Mouse (Mus musculus): ENCODE data around the gene Sf3a2. TPM values are rescaled to one million over a fixed set of nuclear protein-coding genes. Genes with fewer than 3 reads are reported as not detected.

Gene Sf3a2
- polyA plus RNA-seq, 1 experiment = 93.1 TPM

DNA sequence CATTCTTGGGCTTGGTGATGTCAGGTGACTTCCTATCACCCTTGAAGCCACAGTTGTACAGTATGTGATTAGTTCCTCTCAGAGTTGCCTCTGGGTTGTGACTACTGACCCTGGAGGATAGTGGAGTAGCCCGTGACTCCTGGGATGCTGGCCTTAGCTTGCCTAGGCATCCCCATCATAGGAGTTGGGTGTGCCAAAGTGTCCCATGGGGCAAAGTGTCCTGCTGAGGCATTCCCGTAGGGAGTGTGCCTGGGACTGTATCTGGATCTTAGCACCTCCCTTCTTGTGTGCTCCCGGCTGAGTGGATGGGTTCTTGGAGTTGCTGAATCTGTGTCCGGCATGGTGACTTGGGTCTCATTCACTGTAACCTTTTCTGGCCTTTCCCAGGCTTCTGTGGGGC lies 23.0 kb upstream of the Sf3a2 start:
- H3K4me2 ChIP-seq (ENCODE audit: low read depth) = no peak overlapping the region
- no peak overlapping the region for H3K4me3 ChIP-seq
- H3K27me3 ChIP-seq (ENCODE audit: control insufficient read depth, insufficient read depth, insufficient read length) = no peaks in the 10 kb centered on the region
- H3K36me3 ChIP-seq (ENCODE audit: control insufficient read depth, insufficient read depth) = peaks cover 37% of the 10 kb centered on the region
- H3ac ChIP-seq (ENCODE audit: control insufficient read depth, insufficient read length) = no peak overlapping the region
- TF ChIP-seq REST (IDR thresholded peaks at IDR 0.05; ENCODE audit: insufficient read depth, insufficient read length) (no peak), MAX (IDR thresholded peaks at IDR 0.05; ENCODE audit: low read depth) (no peak), MYOD1 (IDR thresholded peaks at IDR 0.05; ENCODE audit: control insufficient read depth in 1 of 3, insufficient read length in 2 of 3, low read depth in 2 of 3) (no peak), SRF (IDR thresholded peaks at IDR 0.05; ENCODE audit: control insufficient read depth, insufficient read length, low read depth) (no peak), TCF3 (IDR thresholded peaks at IDR 0.05; ENCODE audit: insufficient read length, low read depth) (no peak), USF1 (IDR thresholded peaks at IDR 0.05; ENCODE audit: low read depth) (no peak), CEBPB (IDR thresholded peaks at IDR 0.05; ENCODE audit: insufficient read depth, poor library complexity, severe bottlenecking) (no peak), POLR2A (IDR thresholded peaks at IDR 0.05; ENCODE audit: insufficient read length, low read depth) (no peak)
- no peaks in the 10 kb centered on the region for H3K79me2 ChIP-seq (ENCODE audit: control insufficient read depth, insufficient read depth)

DNA sequence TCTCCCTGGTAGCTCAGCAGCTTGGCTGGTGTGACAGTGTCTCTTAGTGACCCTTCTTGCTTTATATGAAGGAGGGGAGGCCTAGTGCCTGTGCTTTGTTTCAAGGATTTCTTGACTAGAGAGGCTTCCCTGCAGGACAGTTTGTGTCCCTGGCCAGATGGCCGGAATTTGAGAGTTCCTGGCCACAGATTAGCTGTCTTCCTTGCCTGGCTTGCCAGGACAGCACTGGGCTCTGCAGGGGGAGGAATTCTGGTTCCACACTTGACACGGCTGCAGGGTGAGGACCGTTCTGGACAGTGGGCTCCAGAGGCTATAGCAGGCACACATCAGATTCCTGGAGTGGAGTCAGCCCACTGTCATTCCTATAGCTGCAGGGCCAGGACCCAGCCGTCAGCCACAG lies 22.3 kb upstream of the Sf3a2 start:
- no peak for TF ChIP-seq MYOG (IDR thresholded peaks at IDR 0.05; ENCODE audit: control insufficient read depth in 1 of 3, insufficient read depth in 1 of 3, insufficient read length in 2 of 3, low read depth in 2 of 3)
- TF ChIP-seq E2F4 (IDR thresholded peaks at IDR 0.05; ENCODE audit: insufficient read depth) = no peak
- no peak for TF ChIP-seq SRF (IDR thresholded peaks at IDR 0.05; ENCODE audit: control insufficient read depth, insufficient read length, low read depth)
- TF ChIP-seq TCF12 (IDR thresholded peaks at IDR 0.05; ENCODE audit: insufficient read depth, poor library complexity, severe bottlenecking) = no peak
- no peak for TF ChIP-seq USF1 (IDR thresholded peaks at IDR 0.05; ENCODE audit: low read depth)
- Histone ChIP-seq H3K36me3 (ENCODE audit: control insufficient read depth, insufficient read depth) (peaks cover 40% of the 10 kb centered on the region), H3K4me3 (no peak overlapping the region), H3K79me2 (ENCODE audit: control insufficient read depth, insufficient read depth) (no peaks in the 10 kb centered on the region), H3K27me3 (ENCODE audit: control insufficient read depth, insufficient read depth, insufficient read length) (no peaks in the 10 kb centered on the region), H3K4me2 (ENCODE audit: low read depth) (no peak overlapping the region), H3ac (ENCODE audit: control insufficient read depth, insufficient read length) (no peak overlapping the region)

DNA sequence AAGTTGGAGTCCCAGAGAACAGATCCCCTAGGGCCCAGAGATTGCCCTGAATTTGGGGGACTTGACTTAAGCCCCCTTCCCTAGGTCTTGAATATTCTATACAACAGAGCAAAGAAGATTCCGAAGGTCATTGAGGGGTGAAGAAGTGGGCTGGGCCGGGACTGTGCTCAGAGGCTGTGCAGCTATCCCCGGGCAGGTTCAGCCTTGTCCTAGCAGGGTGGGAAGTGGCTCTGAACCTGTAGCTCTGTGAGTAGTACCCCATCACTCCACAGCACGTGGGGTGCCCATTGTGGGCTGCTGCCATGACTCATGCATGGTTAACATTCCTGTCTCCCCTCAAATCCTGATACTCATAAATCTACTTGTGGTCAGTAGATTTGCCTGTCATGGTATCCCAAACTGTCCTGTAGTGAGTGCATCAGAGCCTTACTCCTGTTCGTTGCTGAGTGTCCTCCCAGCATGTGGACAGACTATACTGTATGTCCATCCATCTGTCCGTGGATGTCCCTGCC lies 21.6 kb upstream of the Sf3a2 start:
- no peak overlapping the region for H3ac ChIP-seq (ENCODE audit: control insufficient read depth, insufficient read length)
- no peaks in the 10 kb centered on the region for H3K27me3 ChIP-seq (ENCODE audit: control insufficient read depth, insufficient read depth, insufficient read length)
- peaks cover 43% of the 10 kb centered on the region for H3K36me3 ChIP-seq (ENCODE audit: control insufficient read depth, insufficient read depth)
- no peak overlapping the region for H3K4me2 ChIP-seq (ENCODE audit: low read depth)
- no peaks in the 10 kb centered on the region for H3K79me2 ChIP-seq (ENCODE audit: control insufficient read depth, insufficient read depth)
- TF ChIP-seq POLR2A (IDR thresholded peaks at IDR 0.05; ENCODE audit: insufficient read length, low read depth) = no peak
- no peak overlapping the region for H3K4me3 ChIP-seq

DNA sequence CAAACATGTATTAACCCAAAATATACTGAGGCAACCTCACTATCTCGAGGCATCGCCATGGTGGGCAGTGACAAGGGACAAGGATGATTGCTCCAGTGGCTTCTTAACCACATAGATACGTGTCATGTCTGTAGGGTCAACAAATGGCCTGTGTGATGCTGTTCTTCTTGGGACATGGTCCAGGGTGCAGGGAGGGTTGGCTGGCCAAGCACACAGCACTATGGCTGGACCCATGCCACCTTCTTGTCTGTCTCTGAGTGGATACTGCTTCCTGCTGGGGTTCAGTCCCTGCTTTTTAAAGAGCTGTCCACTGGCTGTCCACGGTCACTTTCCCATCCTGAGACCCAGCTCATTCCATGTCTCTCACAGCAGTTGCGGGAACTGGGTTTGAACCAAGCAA lies 20.9 kb upstream of the Sf3a2 start:
- H3K79me2 ChIP-seq (ENCODE audit: control insufficient read depth, insufficient read depth) = no peaks in the 10 kb centered on the region
- TF ChIP-seq POLR2A (IDR thresholded peaks at IDR 0.05; ENCODE audit: insufficient read length, low read depth) (no peak), SRF (IDR thresholded peaks at IDR 0.05; ENCODE audit: control insufficient read depth, insufficient read length, low read depth) (no peak), CEBPB (IDR thresholded peaks at IDR 0.05; ENCODE audit: insufficient read depth, poor library complexity, severe bottlenecking) (no peak), E2F4 (IDR thresholded peaks at IDR 0.05; ENCODE audit: insufficient read depth) (no peak), TCF3 (IDR thresholded peaks at IDR 0.05; ENCODE audit: insufficient read length, low read depth) (no peak), MYOD1 (IDR thresholded peaks at IDR 0.05; ENCODE audit: control insufficient read depth in 1 of 3, insufficient read length in 2 of 3, low read depth in 2 of 3) (no peak), USF1 (IDR thresholded peaks at IDR 0.05; ENCODE audit: low read depth) (no peak), MAX (IDR thresholded peaks at IDR 0.05; ENCODE audit: low read depth) (no peak), MYOG (IDR thresholded peaks at IDR 0.05; ENCODE audit: control insufficient read depth in 1 of 3, insufficient read depth in 1 of 3, insufficient read length in 2 of 3, low read depth in 2 of 3) (no peak), POLR2AphosphoS2 (IDR thresholded peaks at IDR 0.05; ENCODE audit: insufficient read length, low read depth) (no peak), REST (IDR thresholded peaks at IDR 0.05; ENCODE audit: insufficient read depth, insufficient read length) (no peak), TCF12 (IDR thresholded peaks at IDR 0.05; ENCODE audit: insufficient read depth, poor library complexity, severe bottlenecking) (no peak)
- H3K27me3 ChIP-seq (ENCODE audit: control insufficient read depth, insufficient read depth, insufficient read length) = no peaks in the 10 kb centered on the region
- H3K4me2 ChIP-seq (ENCODE audit: low read depth) = no peak overlapping the region
- no peak overlapping the region for H3K4me3 ChIP-seq
- no peak overlapping the region for H3ac ChIP-seq (ENCODE audit: control insufficient read depth, insufficient read length)
- H3K36me3 ChIP-seq (ENCODE audit: control insufficient read depth, insufficient read depth) = peaks cover 48% of the 10 kb centered on the region

DNA sequence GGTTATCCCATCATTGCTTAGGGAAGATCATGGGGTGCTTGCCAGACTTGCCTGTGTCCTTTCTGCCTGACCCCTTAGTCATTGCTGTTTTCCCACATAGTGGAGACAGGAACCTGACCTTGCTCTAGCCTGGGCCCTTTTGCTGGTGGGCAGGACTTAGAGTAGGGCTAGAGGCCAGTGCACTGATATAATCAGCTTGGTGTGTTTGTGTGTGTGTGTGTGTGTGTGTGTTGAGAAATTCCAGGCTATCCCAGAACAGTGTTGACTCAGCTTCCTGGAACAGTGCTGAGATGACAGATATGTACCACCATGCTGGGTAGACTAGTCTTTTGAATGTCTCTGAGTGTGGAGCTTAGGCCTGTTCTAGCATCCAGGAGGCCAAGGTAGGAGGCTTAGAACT lies 18.4 kb upstream of the Sf3a2 start:
- TF ChIP-seq POLR2AphosphoS2 (IDR thresholded peaks at IDR 0.05; ENCODE audit: insufficient read length, low read depth) (no peak), REST (IDR thresholded peaks at IDR 0.05; ENCODE audit: insufficient read depth, insufficient read length) (no peak), CEBPB (IDR thresholded peaks at IDR 0.05; ENCODE audit: insufficient read depth, poor library complexity, severe bottlenecking) (no peak), POLR2A (IDR thresholded peaks at IDR 0.05; ENCODE audit: insufficient read length, low read depth) (no peak), E2F4 (IDR thresholded peaks at IDR 0.05; ENCODE audit: insufficient read depth) (no peak), TCF12 (IDR thresholded peaks at IDR 0.05; ENCODE audit: insufficient read depth, poor library complexity, severe bottlenecking) (no peak)
- Histone ChIP-seq H3K36me3 (ENCODE audit: control insufficient read depth, insufficient read depth) (peaks cover 49% of the 10 kb centered on the region), H3K4me2 (ENCODE audit: low read depth) (no peak overlapping the region), H3K79me2 (ENCODE audit: control insufficient read depth, insufficient read depth) (no peaks in the 10 kb centered on the region), H3K27me3 (ENCODE audit: control insufficient read depth, insufficient read depth, insufficient read length) (no peaks in the 10 kb centered on the region), H3ac (ENCODE audit: control insufficient read depth, insufficient read length) (no peak overlapping the region), H3K4me3 (no peak overlapping the region)
